Mouse (Mus musculus) mouse embryonic stem cell (cell line): ENCODE measurements around the gene Bcl2l15.
"Not testable (repeated sequence)": the region's sequence is repeated elsewhere in the genome, so short reads cannot be mapped to it uniquely, and the experiment has no call there.

Source experiments
- in situ Hi-C, 2 experiments: fragments of 300-500 bp; cut with MboI; formaldehyde crosslinking; loops; 1 replicate in 1 of 2; 3 replicates in 1 of 2; pipeline ENCODE4 v1.14.3; 2019 to 2020; ENCODE audit warnings: low sequenced_read_pairs in 2 of 2, low pct_unique_long_range_greater_than_20kb in 1 of 2, mixed read lengths in 1 of 2; ENCODE audit not compliant: unreplicated experiment in 1 of 2

Bcl2l15 gene

GRCm38 (mm10) chr3:103827548-103827947, 4.9 kb upstream of the Bcl2l15 start:
- in situ Hi-C loops = no loop called here

GRCm38 (mm10) chr3:103829036-103829435, 3.4 kb upstream of the Bcl2l15 start:
- in situ Hi-C loops = no loop called here

GRCm38 (mm10) chr3:103830681-103831080, 1.7 kb upstream of the Bcl2l15 start:
- in situ Hi-C loops = not testable (repeated sequence)

DNA sequence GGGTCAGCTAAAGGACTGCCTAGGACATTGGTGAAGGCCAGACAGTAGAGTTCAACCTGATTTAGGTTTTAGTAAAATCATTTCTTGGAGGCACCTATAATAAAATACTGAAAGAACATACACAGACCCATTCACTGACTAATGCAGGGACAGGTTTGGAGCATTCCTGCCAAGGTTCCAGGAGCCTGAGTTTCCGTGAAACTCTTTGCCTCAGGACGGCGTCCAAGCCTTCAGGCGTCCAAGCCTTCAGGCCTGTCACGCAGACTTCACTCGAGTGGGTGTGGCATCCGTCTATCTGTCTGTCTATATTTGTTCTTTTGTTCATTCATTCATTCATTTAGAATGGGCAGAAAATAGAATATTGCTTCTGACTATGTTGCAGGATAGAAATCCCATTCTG, 1.3 kb upstream of the Bcl2l15 start:
- in situ Hi-C loops = no loop called here

- in situ Hi-C loops = no loop called here
These were observed 1.6 kb downstream of the Bcl2l15 start for GRCm38 (mm10) chr3:103834001-103834400.

DNA sequence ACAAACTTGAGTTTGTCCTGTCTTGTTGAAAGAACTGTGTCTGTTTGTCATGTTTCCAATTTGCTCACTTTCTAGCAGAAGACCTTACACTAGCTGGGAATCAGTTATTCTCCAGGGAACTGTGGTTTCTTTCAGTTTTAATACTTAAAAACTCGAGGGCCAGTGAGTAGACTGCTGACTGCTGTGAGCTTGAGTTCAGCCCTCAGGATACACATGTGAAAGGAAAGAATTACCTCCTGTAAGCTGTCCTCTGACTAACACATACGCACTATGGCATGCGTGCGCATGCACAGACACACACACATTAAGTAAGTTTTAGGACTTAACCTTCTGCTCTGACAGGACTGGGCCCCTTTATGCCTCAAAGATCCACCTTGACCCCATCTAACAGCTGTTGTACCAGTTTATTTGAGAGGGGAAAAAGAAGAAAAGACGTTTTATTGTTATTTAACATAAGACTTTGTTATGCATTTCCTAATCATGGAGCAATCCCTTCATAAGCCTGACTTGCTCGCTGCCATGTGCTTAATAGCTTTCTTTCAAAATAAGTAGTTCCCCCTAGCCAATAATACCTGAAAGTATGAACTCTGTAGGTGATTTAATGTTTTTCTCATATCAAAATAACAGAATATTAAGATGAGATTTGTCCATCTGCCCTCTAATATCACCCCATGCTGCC, 3.0 kb downstream of the Bcl2l15 start:
- in situ Hi-C loops = no loop called here

DNA sequence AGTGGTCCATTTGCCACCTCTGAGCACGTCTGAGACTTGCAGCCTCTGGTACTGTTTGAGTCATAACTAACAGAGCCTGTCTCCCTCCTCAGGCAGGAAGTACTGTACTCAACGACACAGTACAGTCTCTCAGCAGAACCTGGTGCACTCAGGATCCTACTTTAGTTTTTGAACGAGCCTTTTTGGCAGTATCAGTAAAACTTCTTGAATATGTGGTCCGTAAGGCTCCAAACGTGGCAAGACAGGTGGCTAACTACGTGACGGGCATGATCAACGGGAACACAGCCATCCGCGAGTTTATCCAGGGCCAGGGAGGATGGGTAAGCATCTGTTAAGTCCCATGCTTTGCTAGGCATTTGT, 3.5 kb downstream of the Bcl2l15 start:
- in situ Hi-C loops = no loop called here

GRCm38 (mm10) chr3:103836453-103836852, 4.1 kb downstream of the Bcl2l15 start:
- in situ Hi-C loops = no loop called here

- in situ Hi-C loops = no loop called here
These were observed 7.3 kb downstream of the Bcl2l15 start for GRCm38 (mm10) chr3:103839711-103840110.

DNA sequence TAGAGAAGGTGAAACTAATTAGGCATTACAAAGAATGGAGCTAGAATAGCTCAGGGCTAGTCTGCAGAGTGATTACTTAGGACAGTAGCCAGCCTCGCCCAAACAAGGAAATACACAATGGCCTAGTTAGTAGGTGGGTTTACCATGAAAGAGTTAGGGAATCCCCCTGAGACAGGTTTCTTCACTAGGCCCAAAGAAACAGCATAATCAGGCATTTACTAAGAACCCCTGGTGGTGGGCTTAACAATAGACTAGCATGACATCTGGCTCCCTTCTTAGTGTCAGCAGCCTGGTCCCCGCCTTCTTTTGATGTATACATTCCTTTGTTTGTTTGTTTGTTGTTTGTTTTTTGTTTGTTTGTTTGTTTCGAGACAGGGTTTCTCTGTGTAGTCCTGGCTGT, 7.8 kb downstream of the Bcl2l15 start:
- in situ Hi-C loops = not testable (repeated sequence)

DNA sequence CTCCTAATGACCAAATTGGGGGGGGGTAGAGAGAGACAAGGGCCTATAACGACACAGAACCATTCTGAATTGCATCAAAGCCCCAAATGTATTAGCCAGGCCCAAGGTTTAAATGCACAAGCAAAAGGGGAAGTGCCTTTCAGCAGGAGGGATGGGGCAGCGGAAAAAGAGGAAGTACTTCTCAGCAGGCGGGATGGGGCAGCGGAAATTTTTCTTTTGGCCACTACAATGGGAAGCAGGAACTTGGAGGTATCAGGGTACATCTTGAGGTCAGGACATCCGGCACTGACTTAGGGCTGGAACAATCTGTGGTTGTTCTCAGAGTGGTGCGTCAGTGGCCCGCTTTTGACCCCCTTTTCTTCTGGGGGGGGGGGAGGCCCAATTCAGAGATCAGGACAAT, 8.5 kb downstream of the Bcl2l15 start:
- in situ Hi-C loops = not testable (repeated sequence)

- in situ Hi-C loops = no loop called here
These were observed 18.4 kb downstream of the Bcl2l15 start for GRCm38 (mm10) chr3:103850644-103851363.

- in situ Hi-C loops = no loop called here
These were observed 19.1 kb downstream of the Bcl2l15 start for GRCm38 (mm10) chr3:103851481-103851880.

DNA sequence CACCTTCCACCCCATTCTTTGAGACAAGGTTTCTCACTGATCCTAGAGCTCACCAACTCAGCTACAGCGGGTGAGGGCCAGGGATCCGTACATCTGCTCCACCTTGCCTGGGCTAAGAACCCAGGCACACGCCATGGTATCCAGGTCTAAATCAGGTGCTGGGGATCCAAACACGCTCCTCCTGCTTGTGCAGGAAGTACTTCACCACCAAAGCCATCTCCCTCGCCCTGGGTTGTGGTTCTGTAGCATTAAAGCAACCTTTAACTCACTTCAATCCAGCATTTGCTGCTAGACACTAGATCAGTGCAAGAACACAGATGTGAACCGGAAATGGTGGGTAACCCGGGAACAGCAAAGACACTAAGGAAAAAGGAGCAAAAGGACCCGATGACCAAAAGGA, 19.5 kb downstream of the Bcl2l15 start:
- in situ Hi-C loops = no loop called here

GRCm38 (mm10) chr3:103852565-103853299, 20.3 kb downstream of the Bcl2l15 start:
- in situ Hi-C loops = no loop called here

DNA sequence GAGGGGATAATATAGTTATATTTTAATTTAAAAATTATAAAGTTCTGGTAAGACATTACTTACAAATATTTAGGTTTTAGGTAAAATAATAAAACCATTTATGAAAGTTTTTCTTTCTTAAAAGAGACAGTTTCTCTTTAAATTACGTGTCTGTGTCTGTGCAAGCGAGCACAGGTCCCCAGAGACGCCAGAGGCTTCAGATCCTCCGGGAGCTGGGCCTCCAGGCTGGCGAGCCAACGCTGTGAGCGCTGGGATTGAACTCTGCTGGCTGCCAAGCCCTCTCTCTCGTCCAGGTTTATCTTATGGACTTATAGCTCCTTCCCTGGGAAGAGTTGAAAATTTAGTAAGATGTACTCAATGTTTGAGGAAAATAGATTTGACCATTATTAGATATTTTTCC, 21.4 kb downstream of the Bcl2l15 start:
- in situ Hi-C loops = no loop called here

- in situ Hi-C loops = no loop called here
These were observed 24.8 kb downstream of the Bcl2l15 start for GRCm38 (mm10) chr3:103857036-103857805.

DNA sequence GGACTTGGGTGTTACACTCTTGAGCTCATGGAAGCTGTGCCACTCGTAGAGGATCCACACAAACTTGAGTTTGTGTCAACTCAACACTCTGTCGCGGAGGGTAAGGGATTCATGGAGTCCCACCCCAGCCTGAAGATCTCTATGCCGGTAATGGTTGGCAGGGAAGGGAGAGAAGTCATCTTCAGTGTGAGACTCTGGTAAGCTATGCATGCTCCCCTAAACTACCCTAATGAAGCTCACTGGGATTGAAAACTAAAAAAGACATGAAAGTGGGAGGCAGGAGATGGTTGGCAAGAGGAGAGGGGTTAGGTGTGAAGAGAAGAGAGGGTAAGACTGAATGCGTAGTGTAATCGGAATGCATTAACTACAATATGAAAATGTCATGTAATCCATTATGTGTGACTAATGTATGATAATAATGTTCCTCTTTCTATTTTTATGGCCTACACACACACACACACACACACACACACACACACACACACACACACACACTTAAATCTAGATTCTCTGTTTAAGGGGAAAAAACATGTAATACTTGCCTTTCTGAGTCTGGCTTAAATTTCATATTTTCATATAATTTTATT, 25.7 kb downstream of the Bcl2l15 start:
- in situ Hi-C loops = no loop called here
